Mouse (Mus musculus): ENCODE results near the gene Wfdc15a. TPM values are rescaled to one million over a fixed set of nuclear protein-coding genes. Genes with fewer than 3 reads are reported as not detected.
"Not testable (repeated sequence)": the region's sequence is repeated elsewhere in the genome, so short reads cannot be mapped to it uniquely, and the experiment has no call there.

Wfdc15a gene
- not detected for total RNA-seq (2021)
- long read RNA-seq, experiment 1: 0 reads
- long read RNA-seq, experiment 2: 0 reads

GRCm38 (mm10) chr2:164199626-164200327 is at the start of gene Wfdc15a:
TSS of gene Wfdc15a (minus strand) at chr2:164200130.
- DNase-seq (ENCODE audit: low spot score): no peak

GRCm38 (mm10) chr2:164238366-164238765 is 38.4 kb upstream of the Wfdc15a start, which contains the start of gene Svs2:
TSS of gene Svs2 (minus strand) at chr2:164238466.
- DNase-seq (ENCODE audit: low spot score): no peak

GRCm38 (mm10) chr2:164232671-164233070 is 32.7 kb upstream of the Wfdc15a start:
- no peak for DNase-seq (ENCODE audit: low spot score)

- no peak for DNase-seq (ENCODE audit: low spot score)
Observed at GRCm38 (mm10) chr2:164228361-164229070, 28.6 kb upstream of the Wfdc15a start.

- DNase-seq (ENCODE audit: low spot score): no peak
Observed at GRCm38 (mm10) chr2:164221522-164221921, 21.6 kb upstream of the Wfdc15a start, which contains the start of gene Wfdc15b. TSS of gene Wfdc15b (minus strand) at chr2:164221660.

- no peak for DNase-seq (ENCODE audit: low spot score)
Observed at GRCm38 (mm10) chr2:164219295-164219694, 19.4 kb upstream of the Wfdc15a start.

GRCm38 (mm10) chr2:164212711-164213110 is 12.8 kb upstream of the Wfdc15a start:
- DNase-seq (ENCODE audit: low spot score): no peak

GRCm38 (mm10) chr2:164210892-164211291 is 11.0 kb upstream of the Wfdc15a start:
- no peak for DNase-seq (ENCODE audit: low spot score)

GRCm38 (mm10) chr2:164206676-164207075 is 6.7 kb upstream of the Wfdc15a start:
- no peak for DNase-seq (ENCODE audit: low spot score)

GRCm38 (mm10) chr2:164206011-164206410 is 6.1 kb upstream of the Wfdc15a start:
- DNase-seq (ENCODE audit: low spot score): not testable (repeated sequence)

GRCm38 (mm10) chr2:164196700-164196990 is 3.3 kb downstream of the Wfdc15a start:
- no peak for DNase-seq (ENCODE audit: low spot score)

- DNase-seq (ENCODE audit: low spot score): no peak
Observed at GRCm38 (mm10) chr2:164195971-164196699, 3.8 kb downstream of the Wfdc15a start.

- no peak for DNase-seq (ENCODE audit: low spot score)
Observed at GRCm38 (mm10) chr2:164194959-164195630, 4.8 kb downstream of the Wfdc15a start.

- DNase-seq (ENCODE audit: low spot score): no peak
Observed at GRCm38 (mm10) chr2:164192279-164192678, 7.7 kb downstream of the Wfdc15a start.

- DNase-seq (ENCODE audit: low spot score): no peak
Observed at GRCm38 (mm10) chr2:164190576-164190975, 9.4 kb downstream of the Wfdc15a start, which contains the start of gene Wfdc12. TSS of gene Wfdc12 (minus strand) at chr2:164190608.

- DNase-seq (ENCODE audit: low spot score): no peak
Observed at GRCm38 (mm10) chr2:164188722-164189121, 11.2 kb downstream of the Wfdc15a start.

- DNase-seq (ENCODE audit: low spot score): no peak
Observed at GRCm38 (mm10) chr2:164184145-164184719, 15.7 kb downstream of the Wfdc15a start.

GRCm38 (mm10) chr2:164183340-164183739 is 16.6 kb downstream of the Wfdc15a start:
- DNase-seq (ENCODE audit: low spot score): no peak

GRCm38 (mm10) chr2:164182692-164183255 is 17.2 kb downstream of the Wfdc15a start, which contains the start of gene Wfdc5:
TSS of gene Wfdc5 (minus strand) at chr2:164182742.
- DNase-seq (ENCODE audit: low spot score): no peak

- DNase-seq (ENCODE audit: low spot score): no peak
Observed at GRCm38 (mm10) chr2:164180770-164181169, 19.2 kb downstream of the Wfdc15a start.

- DNase-seq (ENCODE audit: low spot score): peak; percentile 47
Observed at GRCm38 (mm10) chr2:164180124-164180523, 19.8 kb downstream of the Wfdc15a start.

Data from gastrocnemius, adult 18-20 months (tissue).